Mouse (Mus musculus): ENCODE data around the gene Ythdf2.

GRCm38 (mm10) chr4:132181721-132182658 is 30.1 kb downstream of the Ythdf2 start:
- no peak for TF ChIP-seq CTCF (IDR thresholded peaks at IDR 0.05; ENCODE audit: insufficient read depth, low read length)
- no peak for TF ChIP-seq POLR2A (IDR thresholded peaks at IDR 0.05; ENCODE audit: borderline replicate concordance, extremely low read depth, low read depth, low read length)
